Mouse (Mus musculus): ENCODE data around the gene Gli1. TPM values are rescaled to one million over a fixed set of nuclear protein-coding genes. Genes with fewer than 3 reads are reported as not detected.
"Not testable (repeated sequence)": the region's sequence is repeated elsewhere in the genome, so short reads cannot be mapped to it uniquely, and the experiment has no call there.

Gene Gli1
- polyA plus RNA-seq, 1 experiment from 2014 or later = 1.2 TPM

DNA sequence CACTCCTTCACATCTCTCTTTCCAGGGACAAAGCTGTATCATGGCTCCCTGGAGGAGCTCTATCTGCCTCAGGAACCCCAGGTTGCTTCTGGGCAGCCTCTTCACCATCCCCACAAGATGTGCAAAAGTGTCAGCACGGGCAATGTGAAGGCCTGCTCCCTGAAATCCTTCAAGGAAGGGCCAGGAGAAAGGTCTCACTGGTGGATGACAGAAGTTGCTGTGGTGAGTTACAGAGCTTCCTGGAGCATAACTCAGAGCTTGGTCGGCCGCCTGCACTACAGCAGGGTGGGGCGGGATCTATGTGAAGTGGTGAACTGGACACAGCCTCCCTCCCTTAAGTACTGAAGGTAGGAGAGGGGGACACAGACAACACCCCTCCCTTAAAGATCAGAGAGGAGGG, 19.1 kb downstream of the Gli1 start:
- H3K4me3 ChIP-seq (ENCODE audit: low read depth, low read length) = no peak overlapping the region
- peaks cover 11% of the 10 kb centered on the region for H3K4me1 ChIP-seq (ENCODE audit: control insufficient read depth, insufficient read depth, low read length)
- H3K36me3 ChIP-seq (ENCODE audit: control insufficient read depth, insufficient read depth, low read length) = no peaks in the 10 kb centered on the region
- H3K4me2 ChIP-seq = no peak overlapping the region
- H3K27me3 ChIP-seq (ENCODE audit: control insufficient read depth, insufficient read depth, low read length) = peaks cover 56% of the 10 kb centered on the region
- 60% methylated on average over 4 of the region's 4 CpGs for WGBS (ENCODE audit: insufficient replicate concordance)
- H3K9me3 ChIP-seq (replicated peaks; ENCODE audit: control insufficient read depth, low read length) = no peaks in the 10 kb centered on the region
- no peak for ATAC-seq (replicated peaks; ENCODE audit: insufficient number of reproducible peaks, low FRiP score, low TSS enrichment)
- H3K27ac ChIP-seq (ENCODE audit: low read depth, low read length) = no peak overlapping the region
- H3K9ac ChIP-seq (ENCODE audit: low read depth, low read length) = no peak overlapping the region

DNA sequence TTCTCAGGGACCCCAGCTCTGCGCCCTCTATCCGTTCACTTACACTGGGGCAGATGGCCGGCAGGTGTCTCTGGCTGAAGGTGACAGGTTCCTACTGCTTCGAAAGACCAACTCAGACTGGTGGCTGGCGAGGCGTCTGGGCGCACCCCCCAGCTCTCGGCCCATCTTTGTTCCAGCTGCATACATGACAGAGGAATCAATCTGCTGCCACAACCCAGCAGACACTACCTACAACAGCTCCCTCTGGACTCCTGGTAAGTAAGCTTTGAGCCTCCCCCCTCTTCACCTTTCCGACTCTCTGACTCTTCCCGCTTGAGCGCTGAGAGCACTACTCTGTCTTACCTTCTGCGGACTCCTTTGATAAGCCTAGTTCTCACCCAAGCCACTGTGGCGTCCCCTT, 19.6 kb downstream of the Gli1 start:
- no peaks in the 10 kb centered on the region for H3K9me3 ChIP-seq (replicated peaks; ENCODE audit: control insufficient read depth, low read length)
- peaks cover 11% of the 10 kb centered on the region for H3K4me1 ChIP-seq (ENCODE audit: control insufficient read depth, insufficient read depth, low read length)
- ATAC-seq (replicated peaks; ENCODE audit: insufficient number of reproducible peaks, low FRiP score, low TSS enrichment) = no peak
- no peak overlapping the region for H3K4me2 ChIP-seq
- no peak overlapping the region for H3K4me3 ChIP-seq (ENCODE audit: low read depth, low read length)
- WGBS (ENCODE audit: insufficient replicate concordance) = 48% methylated on average over 13 of the region's 13 CpGs
- no peak overlapping the region for H3K9ac ChIP-seq (ENCODE audit: low read depth, low read length)
- H3K27ac ChIP-seq (ENCODE audit: low read depth, low read length) = no peak overlapping the region
- H3K27me3 ChIP-seq (ENCODE audit: control insufficient read depth, insufficient read depth, low read length) = peaks cover 52% of the 10 kb centered on the region
- H3K36me3 ChIP-seq (ENCODE audit: control insufficient read depth, insufficient read depth, low read length) = no peaks in the 10 kb centered on the region

DNA sequence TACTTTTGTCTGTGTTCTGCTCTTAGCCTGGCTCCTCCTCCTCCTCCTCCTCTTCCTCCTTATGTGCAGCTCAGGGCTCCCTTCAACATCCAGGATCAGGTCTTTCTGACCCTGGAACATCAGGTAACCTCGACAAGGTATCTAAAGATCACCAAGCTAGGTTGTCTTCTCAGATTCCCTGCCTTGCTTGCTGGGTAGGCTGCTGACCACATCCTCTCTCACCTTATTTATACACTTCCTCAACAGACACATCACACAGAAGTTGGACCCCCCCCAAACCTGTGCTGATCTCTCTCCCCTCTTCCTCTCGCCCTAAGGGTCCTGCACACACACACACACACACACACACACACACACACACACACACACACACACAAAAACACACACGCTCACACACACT, 20.2 kb downstream of the Gli1 start, which contains the start of gene Arhgap9:
Gene Arhgap9, plus strand, starts transcription at position 344 of the 400 bp plus-strand sequence.
- Histone ChIP-seq H3K27me3 (ENCODE audit: control insufficient read depth, insufficient read depth, low read length) (peaks cover 46% of the 10 kb centered on the region), H3K27ac (ENCODE audit: low read depth, low read length) (no peak within 1 kb of the TSS), H3K4me3 (ENCODE audit: low read depth, low read length) (no peak within 1 kb of the TSS), H3K9me3 (replicated peaks; ENCODE audit: control insufficient read depth, low read length) (no peaks in the 10 kb centered on the region), H3K9ac (ENCODE audit: low read depth, low read length) (no peak within 1 kb of the TSS), H3K4me2 (no peak within 1 kb of the TSS), H3K36me3 (ENCODE audit: control insufficient read depth, insufficient read depth, low read length) (no peaks in the 10 kb centered on the region), H3K4me1 (ENCODE audit: control insufficient read depth, insufficient read depth, low read length) (peaks cover 9% of the 10 kb centered on the region)
- 85% methylated on average over 3 of the region's 3 CpGs for WGBS (ENCODE audit: insufficient replicate concordance)
- no peak for ATAC-seq (replicated peaks; ENCODE audit: insufficient number of reproducible peaks, low FRiP score, low TSS enrichment)

DNA sequence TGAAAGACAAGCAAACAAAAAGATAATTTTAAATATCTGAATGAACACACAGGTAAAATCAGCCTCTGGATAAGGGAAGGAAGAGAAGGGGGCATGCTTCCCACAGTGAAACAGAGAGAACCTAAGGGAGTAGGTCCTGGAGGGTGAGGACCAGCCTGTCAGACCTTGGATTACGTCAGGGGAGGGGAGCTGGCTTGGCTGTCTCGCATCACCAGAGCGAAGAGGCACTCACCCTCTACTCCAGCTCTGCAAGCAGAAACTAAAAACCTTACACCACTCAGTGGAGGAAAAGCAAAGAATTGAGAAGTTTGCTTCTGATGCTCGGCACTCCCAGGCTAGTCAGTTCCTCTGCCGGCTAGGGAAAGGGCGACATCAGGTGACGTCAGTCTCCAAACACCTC, 21.8 kb downstream of the Gli1 start:
- no peaks in the 10 kb centered on the region for H3K36me3 ChIP-seq (ENCODE audit: control insufficient read depth, insufficient read depth, low read length)
- no peak for ATAC-seq (replicated peaks; ENCODE audit: insufficient number of reproducible peaks, low FRiP score, low TSS enrichment)

DNA sequence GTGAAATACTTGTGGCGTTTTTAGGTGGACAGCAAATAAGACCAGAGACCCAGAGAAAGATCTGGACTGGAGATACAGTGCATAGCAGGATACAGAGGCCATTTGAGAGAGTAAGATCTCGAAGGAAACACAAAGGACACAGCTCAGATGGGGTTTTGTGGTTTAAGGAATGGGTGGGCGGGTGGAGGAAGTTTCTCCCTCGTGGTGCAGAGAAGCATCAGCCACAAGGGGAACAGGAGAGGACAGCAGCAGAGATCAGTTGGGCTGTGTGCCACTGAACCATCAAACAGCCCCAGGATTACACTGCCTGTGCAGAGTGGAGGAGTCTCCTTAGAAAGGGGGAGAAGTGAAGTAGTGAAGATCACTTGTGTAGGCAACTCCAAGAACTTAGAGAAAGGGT, 23.8 kb downstream of the Gli1 start:
- 48% methylated on average over 4 of the region's 4 CpGs for WGBS (ENCODE audit: insufficient replicate concordance)
- H3K27ac ChIP-seq (ENCODE audit: low read depth, low read length) = no peak overlapping the region

More for the DNA sequence above, 21.8 kb downstream of the Gli1 start:
- peaks cover 29% of the 10 kb centered on the region for H3K27me3 ChIP-seq (ENCODE audit: control insufficient read depth, insufficient read depth, low read length)
- H3K4me1 ChIP-seq (ENCODE audit: control insufficient read depth, insufficient read depth, low read length) = no peaks in the 10 kb centered on the region; the same call in 1 of the 2 replicates
- no peak overlapping the region for H3K4me3 ChIP-seq (ENCODE audit: low read depth, low read length)
- H3K4me2 ChIP-seq = no peak overlapping the region
- H3K27ac ChIP-seq (ENCODE audit: low read depth, low read length) = no peak overlapping the region
- WGBS (ENCODE audit: insufficient replicate concordance) = 71% methylated on average over 7 of the region's 7 CpGs
- H3K9me3 ChIP-seq (replicated peaks; ENCODE audit: control insufficient read depth, low read length) = no peaks in the 10 kb centered on the region
- no peak overlapping the region for H3K9ac ChIP-seq (ENCODE audit: low read depth, low read length)

DNA sequence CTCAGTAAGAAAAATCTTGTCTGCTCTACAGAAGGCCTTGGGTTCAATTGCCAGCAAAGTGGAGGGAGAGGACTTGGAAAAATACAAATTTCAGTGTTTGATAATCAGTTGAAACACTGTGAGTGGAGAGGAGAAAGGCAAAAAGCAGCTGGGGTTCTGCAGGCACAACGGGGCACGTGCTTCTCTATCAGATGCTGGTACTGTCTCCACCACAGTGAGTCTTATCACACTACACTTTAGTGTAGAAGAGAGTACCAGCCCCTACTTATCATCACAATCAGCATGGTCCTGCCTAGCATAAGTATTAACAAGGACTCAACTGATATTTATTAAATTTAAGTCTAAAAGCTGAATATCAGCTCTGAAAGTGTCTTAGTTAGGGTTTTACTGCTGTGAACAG, 24.5 kb downstream of the Gli1 start:
- Histone ChIP-seq H3K4me3 (ENCODE audit: low read depth, low read length) (no peak overlapping the region), H3K4me2 (no peak overlapping the region), H3K27ac (ENCODE audit: low read depth, low read length) (no peak overlapping the region), H3K36me3 (ENCODE audit: control insufficient read depth, insufficient read depth, low read length) (no peaks in the 10 kb centered on the region), H3K27me3 (ENCODE audit: control insufficient read depth, insufficient read depth, low read length) (peaks cover 9% of the 10 kb centered on the region; the same call in 1 of the 2 replicates), H3K4me1 (ENCODE audit: control insufficient read depth, insufficient read depth, low read length) (no peaks in the 10 kb centered on the region; the same call in 1 of the 2 replicates), H3K9ac (ENCODE audit: low read depth, low read length) (no peak overlapping the region), H3K9me3 (replicated peaks; ENCODE audit: control insufficient read depth, low read length) (no peaks in the 10 kb centered on the region)
- WGBS (ENCODE audit: insufficient replicate concordance) = 63% methylated on average over 2 of the region's 2 CpGs
- ATAC-seq (replicated peaks; ENCODE audit: insufficient number of reproducible peaks, low FRiP score, low TSS enrichment) = no peak

More for the DNA sequence above, 23.8 kb downstream of the Gli1 start:
- Histone ChIP-seq H3K9me3 (replicated peaks; ENCODE audit: control insufficient read depth, low read length) (no peaks in the 10 kb centered on the region), H3K9ac (ENCODE audit: low read depth, low read length) (no peak overlapping the region), H3K4me1 (ENCODE audit: control insufficient read depth, insufficient read depth, low read length) (no peaks in the 10 kb centered on the region; the same call in 1 of the 2 replicates), H3K36me3 (ENCODE audit: control insufficient read depth, insufficient read depth, low read length) (no peaks in the 10 kb centered on the region), H3K4me3 (ENCODE audit: low read depth, low read length) (no peak overlapping the region), H3K4me2 (no peak overlapping the region), H3K27me3 (ENCODE audit: control insufficient read depth, insufficient read depth, low read length) (peaks cover 14% of the 10 kb centered on the region; the same call in 1 of the 2 replicates)
- no peak for ATAC-seq (replicated peaks; ENCODE audit: insufficient number of reproducible peaks, low FRiP score, low TSS enrichment)

DNA sequence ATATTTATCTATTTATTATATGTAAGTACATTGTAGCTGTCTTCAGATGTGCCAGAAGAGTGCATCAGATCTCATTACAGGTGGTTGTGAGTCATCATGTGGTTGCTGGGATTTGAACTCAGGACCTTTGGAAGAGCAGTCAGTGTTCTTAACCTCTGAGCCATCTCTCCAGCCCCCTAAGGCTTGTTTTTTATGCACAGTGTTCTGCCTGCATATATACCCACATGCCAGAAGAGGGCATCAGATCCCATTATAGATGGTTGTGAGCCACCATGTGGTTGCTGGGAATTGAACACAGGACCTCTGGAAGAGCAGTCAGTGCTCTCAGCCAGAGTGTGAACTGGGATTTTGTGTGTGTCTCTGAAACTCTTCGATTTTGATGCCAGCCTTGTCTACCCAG, 26.8 kb downstream of the Gli1 start:
- not testable (repeated sequence) for H3K9me3 ChIP-seq (replicated peaks; ENCODE audit: control insufficient read depth, low read length); H3K27ac ChIP-seq (ENCODE audit: low read depth, low read length); ATAC-seq (replicated peaks; ENCODE audit: insufficient number of reproducible peaks, low FRiP score, low TSS enrichment); H3K9ac ChIP-seq (ENCODE audit: low read depth, low read length); H3K36me3 ChIP-seq (ENCODE audit: control insufficient read depth, insufficient read depth, low read length); H3K4me2 ChIP-seq; H3K27me3 ChIP-seq (ENCODE audit: control insufficient read depth, insufficient read depth, low read length); H3K4me1 ChIP-seq (ENCODE audit: control insufficient read depth, insufficient read depth, low read length); H3K4me3 ChIP-seq (ENCODE audit: low read depth, low read length)
- WGBS (ENCODE audit: insufficient replicate concordance) = 75% methylated on average over 1 of the region's 1 CpGs

DNA sequence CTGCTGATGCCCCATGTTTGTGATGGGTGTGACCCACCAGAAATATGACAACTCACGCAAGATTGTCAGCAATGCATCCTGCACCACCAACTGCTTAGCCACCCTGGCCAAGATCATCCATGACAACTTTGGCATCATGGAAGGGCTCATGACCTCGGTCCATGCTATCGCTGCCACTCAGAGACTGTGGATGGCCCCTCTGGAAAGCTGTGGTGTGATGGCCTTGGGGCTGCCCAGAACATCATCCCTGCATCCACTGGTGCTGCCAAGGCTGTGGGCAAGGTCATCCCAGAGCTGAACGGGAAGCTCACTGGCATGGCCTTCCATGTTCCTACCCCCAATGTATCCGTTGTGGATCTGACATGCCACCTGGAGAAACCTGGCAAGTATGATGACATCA, 28.3 kb downstream of the Gli1 start:
- not testable (repeated sequence) for H3K4me3 ChIP-seq (ENCODE audit: low read depth, low read length); H3K9ac ChIP-seq (ENCODE audit: low read depth, low read length); H3K36me3 ChIP-seq (ENCODE audit: control insufficient read depth, insufficient read depth, low read length); H3K4me1 ChIP-seq (ENCODE audit: control insufficient read depth, insufficient read depth, low read length); H3K27ac ChIP-seq (ENCODE audit: low read depth, low read length); H3K4me2 ChIP-seq; H3K27me3 ChIP-seq (ENCODE audit: control insufficient read depth, insufficient read depth, low read length); H3K9me3 ChIP-seq (replicated peaks; ENCODE audit: control insufficient read depth, low read length); ATAC-seq (replicated peaks; ENCODE audit: insufficient number of reproducible peaks, low FRiP score, low TSS enrichment)
- WGBS (ENCODE audit: insufficient replicate concordance) = 93% methylated on average over 5 of the region's 5 CpGs

DNA sequence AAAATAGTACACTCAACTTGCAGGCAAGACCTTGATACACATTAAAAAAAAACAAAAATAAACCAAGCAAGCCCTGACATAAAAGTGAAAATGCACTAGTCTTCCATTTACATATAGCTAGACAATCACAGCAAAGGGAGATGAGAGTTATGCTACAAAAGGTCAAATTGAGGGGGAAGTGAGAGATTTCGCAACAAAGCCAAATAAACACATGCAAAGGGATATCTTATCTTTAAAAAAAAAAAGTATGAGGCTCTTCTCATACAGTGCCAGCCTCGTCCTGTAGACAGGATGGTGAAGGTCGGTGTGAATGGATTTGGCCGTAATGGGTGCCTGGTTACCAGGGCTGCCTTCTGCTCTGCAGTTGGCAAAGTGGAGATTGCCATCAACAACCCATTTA, 28.9 kb downstream of the Gli1 start:
- 55% methylated on average over 4 of the region's 4 CpGs for WGBS (ENCODE audit: insufficient replicate concordance)

More for the DNA sequence above, 28.9 kb downstream of the Gli1 start:
- Histone ChIP-seq H3K4me2 (no peak overlapping the region), H3K27me3 (ENCODE audit: control insufficient read depth, insufficient read depth, low read length) (no peaks in the 10 kb centered on the region), H3K27ac (ENCODE audit: low read depth, low read length) (no peak overlapping the region), H3K4me1 (ENCODE audit: control insufficient read depth, insufficient read depth, low read length) (peaks cover 6% of the 10 kb centered on the region), H3K9ac (ENCODE audit: low read depth, low read length) (no peak overlapping the region), H3K9me3 (replicated peaks; ENCODE audit: control insufficient read depth, low read length) (no peaks in the 10 kb centered on the region), H3K36me3 (ENCODE audit: control insufficient read depth, insufficient read depth, low read length) (peaks cover 9% of the 10 kb centered on the region), H3K4me3 (ENCODE audit: low read depth, low read length) (no peak overlapping the region)
- ATAC-seq (replicated peaks; ENCODE audit: insufficient number of reproducible peaks, low FRiP score, low TSS enrichment) = no peak
